Mouse (Mus musculus) layer of hippocampus, postnatal 36 days (tissue): ENCODE measurements at regions not wholly inside any gene's neighbourhood (a gene's known extent, or its start where the extent isn't known, plus 50 kb on each side); places are given as distances from the start of the nearest gene placed in this dataset.

Experiments
- DNase-seq, 2 experiments: peaks; one replicate each; pipeline ENCODE4 v3.0.0; 2022

DNA sequence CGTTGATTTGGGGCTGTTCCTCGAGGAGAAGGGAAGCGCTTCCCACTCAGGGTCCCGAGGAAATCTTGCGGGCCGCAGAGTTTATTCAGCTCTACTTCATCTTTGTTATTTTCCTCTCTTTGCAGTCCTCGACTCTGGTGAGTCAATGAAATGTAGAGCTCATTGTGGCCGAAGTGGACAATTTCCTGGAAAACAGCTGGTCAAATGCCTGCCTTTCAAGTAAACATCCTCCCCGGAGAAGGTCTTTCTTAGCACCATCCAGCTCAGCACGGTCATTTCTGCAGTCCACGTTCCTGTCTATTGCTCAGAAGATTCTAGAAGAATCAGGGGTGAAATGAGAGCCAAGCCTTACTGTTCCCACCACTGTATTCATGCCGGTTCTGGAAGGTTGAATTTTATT lies 133.0 kb downstream of the Bcas1 start:
- no peak for DNase-seq

- no peak for DNase-seq
These were observed 135.6 kb downstream of the Bcas1 start for GRCm38 (mm10) chr2:170291841-170292655.

DNA sequence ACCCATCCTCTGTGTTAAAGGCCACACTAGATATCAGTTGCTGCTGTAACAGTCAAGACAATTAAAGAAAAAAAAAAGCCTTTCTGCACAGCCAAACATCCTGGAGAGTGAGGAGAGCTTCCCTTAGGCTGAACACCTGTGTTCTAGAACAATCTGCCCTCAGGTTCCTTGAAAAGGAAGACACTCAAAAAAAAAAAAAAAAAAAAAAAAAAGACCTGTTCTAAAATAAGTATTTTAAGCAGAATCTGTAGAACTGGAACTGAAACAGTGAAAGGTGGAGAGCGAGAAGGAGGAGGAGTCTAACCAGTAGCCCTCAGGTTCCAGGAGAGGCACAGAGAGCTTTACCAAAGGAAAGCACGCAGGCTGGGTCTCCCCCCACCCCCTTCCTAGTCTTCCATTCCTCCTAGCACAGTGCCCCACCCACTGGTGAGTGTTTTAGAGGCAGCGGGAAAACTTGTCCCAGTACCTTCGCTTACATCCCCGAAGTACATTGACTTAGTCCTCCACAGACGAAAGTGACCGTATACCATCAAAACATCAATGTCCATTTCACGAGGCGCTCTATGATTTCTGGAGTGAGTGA lies 138.2 kb downstream of the Bcas1 start:
- no peak for DNase-seq

DNA sequence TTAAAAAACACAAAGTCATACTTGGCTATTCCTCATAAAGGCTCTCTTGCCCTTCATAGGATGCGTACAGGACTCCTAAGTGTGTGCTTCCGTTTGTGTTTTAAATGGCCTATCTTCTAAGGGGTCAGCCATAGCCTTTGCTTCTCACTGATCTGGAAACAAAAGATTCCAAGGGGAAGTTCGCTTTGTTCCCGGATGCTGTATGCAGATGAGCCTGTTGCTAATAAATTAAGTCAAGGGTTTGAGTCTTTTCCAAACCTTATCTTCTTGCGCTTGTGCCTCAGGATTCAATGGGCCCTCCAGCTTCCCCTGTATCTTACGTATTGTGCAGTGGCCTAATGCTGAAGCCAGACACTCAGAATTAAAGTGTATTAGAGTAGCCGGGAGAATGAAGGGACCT lies 138.9 kb downstream of the Bcas1 start:
- DNase-seq: no peak

DNA sequence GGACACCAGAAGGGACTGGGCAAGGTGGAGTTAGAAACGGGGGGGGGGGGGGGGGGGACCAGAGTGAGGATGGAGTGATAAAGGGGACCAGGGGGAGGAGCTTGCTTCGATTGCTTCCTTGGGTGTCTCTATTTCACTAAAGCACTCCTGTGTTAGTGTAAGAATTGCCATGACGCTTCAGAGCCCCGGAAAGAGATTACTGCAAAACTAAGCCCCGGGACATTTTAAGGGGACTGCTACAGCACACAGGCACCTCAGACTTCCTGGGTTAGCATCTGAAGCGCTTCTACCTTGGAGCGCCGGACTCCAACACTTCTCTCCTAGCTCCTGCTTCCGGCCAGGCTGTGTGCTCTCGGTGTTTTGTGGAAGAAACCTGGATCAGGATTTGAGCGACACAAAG lies 139.4 kb downstream of the Bcas1 start:
- DNase-seq: no peak

DNA sequence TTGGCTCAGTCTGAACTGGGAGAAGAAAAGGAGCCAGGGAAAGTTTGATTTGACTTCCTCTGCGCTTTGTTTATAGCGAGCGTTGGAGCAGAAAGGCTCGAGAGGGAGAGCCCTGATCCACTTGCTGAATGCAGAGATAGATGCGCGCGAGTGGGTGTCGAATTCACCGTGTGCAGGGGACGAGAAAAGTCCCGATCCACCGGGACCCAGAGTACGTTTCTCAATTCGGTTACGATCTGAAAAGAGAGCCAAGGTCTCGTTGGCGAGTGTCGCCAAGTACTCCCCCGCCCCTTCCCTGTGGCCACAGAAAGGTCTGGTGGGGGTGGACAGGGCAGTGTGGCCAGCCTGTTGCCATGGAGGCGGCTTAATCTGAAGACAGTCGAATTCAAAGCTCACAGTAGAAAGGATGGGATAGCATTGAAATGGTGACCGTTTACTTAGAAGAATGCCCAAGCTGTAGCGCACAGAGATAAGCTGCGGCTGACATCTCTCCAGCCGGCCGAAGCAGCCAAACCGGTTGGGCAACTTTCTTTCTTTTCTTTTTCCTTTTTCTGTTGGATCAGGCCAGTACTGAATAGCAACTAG lies 139.5 kb upstream of the Zfp217 start:
- DNase-seq: peak; percentile 43 to 56

GRCm38 (mm10) chr2:170286773-170287172 lies 138.9 kb upstream of the Zfp217 start:
- DNase-seq: no peak

- DNase-seq: no peak
These were observed 134.6 kb upstream of the Zfp217 start for GRCm38 (mm10) chr2:170282463-170282862.

- no peak for DNase-seq
These were observed 133.6 kb upstream of the Zfp217 start for GRCm38 (mm10) chr2:170281311-170282008.

- DNase-seq: no peak
These were observed 132.8 kb upstream of the Zfp217 start for GRCm38 (mm10) chr2:170280733-170281132.

DNA sequence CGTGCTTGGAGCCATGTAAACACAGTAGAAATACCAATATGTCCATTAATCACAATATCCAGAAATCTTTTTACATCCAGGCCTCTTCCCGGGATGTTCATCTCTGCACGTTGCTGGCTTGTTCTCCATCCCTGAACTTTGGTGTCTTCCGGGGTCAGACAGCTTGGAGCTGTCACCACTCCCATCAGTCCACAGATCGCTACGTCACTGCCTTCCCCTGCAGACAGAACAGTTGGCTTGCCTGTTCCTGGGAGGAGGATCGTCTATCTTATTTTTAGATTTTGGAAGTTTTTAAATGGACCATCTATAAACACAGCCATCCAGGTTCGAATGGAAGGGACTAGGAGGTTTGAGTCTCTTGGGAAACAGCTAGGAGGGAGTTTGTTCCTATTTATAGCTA lies 130.0 kb upstream of the Zfp217 start:
- no peak for DNase-seq

GRCm38 (mm10) chr2:170277182-170277767 lies 129.4 kb upstream of the Zfp217 start:
- DNase-seq: no peak

DNA sequence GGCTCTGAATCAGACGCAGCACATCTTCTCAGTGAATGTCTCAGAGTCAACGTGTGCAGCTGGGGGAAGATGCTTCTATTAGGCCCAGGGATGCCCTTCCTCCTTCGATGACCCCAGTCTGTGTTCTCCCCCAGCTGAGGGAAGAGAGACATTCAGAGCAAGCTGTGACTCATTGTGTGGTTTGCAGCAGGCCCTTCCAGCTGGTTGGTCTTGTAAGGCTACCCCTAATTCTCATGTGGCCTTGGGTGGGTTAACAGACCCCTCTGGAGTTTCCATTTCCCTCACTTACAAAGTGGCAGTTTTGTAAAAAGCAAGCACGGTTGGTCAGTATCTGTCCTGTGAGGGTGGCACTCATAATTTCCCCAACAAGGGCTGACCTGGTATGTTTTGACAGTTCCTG lies 127.8 kb upstream of the Zfp217 start:
- no peak for DNase-seq

DNA sequence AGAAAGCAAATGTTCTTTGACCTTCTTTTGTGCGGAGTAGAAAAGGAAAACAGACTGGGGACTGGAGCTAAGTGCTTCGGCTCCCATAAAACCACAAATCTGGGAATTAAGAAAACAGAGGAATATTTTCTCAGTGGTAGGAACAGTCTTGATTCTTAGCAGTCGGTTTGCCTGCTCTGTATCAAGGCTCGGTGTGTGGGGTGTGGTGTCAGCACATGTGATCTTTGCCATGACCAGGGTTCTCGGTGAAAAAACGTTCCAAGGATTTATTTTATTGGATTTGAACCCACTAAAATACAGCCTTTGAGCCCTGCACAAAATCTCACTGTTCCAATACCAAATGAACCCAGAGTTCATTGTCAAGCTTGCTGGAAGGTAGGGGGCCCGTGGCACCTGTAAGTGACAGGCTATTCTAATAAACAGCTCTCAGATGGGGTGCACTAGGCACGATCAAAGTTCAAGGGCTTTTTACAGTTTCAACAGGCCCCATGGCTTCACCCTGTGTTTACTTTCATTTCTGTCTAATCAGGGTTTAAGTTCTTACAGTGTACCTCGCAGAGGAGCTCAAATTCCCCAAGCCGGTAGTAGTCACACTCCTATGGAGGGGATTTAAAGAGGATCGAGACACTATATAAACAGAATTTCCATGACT lies 122.1 kb upstream of the Zfp217 start:
- no peak for DNase-seq

GRCm38 (mm10) chr2:170268080-170268479 lies 120.2 kb upstream of the Zfp217 start:
- DNase-seq: no peak

DNA sequence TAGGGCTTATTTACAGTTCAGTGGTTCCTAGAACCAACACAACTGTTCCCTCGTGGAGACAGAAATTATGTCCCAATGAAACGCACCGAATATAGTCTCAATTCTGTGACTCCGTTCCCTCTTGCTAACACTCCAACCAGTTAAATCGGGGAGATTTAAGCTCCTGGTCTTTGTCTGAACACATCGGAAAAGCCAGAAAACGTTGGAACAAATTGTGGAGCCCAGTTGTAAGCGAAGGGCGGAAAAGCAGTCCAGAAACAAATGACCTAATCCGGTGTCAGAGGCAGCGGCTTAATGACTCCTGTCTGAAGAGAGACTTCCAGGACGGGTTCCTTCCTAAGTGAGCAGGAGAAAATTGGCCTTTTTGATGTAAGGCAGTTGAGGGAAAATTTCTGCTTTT lies 119.2 kb upstream of the Zfp217 start:
- no peak for DNase-seq

GRCm38 (mm10) chr2:170266407-170267101 lies 118.7 kb upstream of the Zfp217 start:
- DNase-seq: no peak

GRCm38 (mm10) chr2:170263594-170263993 lies 115.7 kb upstream of the Zfp217 start:
- no peak for DNase-seq

GRCm38 (mm10) chr2:170261191-170261590 lies 113.3 kb upstream of the Zfp217 start:
- no peak for DNase-seq

DNA sequence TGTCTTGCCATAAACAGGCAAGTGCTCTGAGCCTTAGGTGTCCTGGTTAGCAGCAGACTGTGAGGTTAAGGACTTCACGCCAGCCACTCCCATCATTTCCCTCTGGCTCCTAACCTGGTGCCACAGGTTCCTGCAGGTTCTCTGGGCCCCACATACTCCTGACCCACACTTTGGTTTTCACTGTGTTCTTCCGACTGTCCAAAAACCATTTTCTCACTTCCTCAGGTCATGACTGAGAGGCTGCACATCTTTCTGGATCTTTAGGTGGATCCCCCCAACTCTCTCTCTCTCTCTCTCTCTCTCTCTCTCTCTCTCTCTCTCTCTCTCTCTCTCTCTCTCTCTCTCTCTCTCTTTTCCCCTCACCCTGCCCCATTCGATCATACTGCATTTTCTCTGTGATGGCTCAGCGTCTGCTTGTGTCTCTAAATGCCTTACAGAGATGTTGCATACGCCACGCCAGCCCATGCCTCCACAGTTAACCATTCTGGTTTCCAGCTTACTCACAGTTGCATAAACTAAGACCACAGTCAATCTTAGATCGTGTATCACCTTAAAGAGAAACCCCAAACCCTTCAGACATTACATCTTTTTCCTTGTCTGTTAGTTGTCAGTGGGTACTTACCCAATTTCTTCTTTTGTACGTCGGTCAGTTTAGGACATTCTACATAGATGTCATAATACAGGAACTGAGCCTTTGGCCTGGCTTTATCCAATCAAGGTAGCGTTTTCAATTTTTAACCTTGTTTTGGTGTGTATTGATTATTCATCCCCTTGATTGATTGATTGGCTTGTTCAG lies 112.0 kb upstream of the Zfp217 start:
- no peak for DNase-seq

- no peak for DNase-seq
These were observed 110.5 kb upstream of the Zfp217 start for GRCm38 (mm10) chr2:170258367-170258766.
